Mouse (Mus musculus): ENCODE data around the gene Ifna7.

DNA sequence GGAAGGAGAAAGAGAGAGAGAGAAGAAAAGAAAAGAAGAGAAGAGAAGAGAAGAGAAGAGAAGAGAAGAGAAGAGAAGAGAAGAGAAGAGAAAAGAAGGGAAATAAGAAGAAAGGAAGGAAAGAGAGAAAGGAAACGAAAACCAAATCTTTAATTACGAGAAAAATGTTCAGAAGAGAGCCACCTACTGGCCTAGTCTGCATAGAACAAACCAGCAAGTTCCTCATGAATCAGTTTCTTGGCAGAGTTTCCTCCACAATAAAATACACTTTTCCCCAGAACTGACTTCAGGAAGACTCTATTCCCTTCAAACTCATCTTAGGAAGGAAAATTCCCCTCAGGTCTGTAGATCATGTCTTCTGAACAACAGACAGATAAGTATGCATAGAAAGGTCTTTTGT is 29.3 kb downstream of the Ifna7 start:
- no peak for TF ChIP-seq CTCF (IDR thresholded peaks at IDR 0.05; ENCODE audit: borderline replicate concordance, insufficient read depth, low read length)
- TF ChIP-seq POLR2A (IDR thresholded peaks at IDR 0.05; ENCODE audit: low read depth, low read length) = no peak
